In genomic region chr5:121232789-121233188, GRCm38 (mm10) we compare ENCODE assay signal across 1 mouse cellular context.
TF ChIP-seq lines count a peak whose summit lies in the region.

No protein-coding gene starts in this region.

TF ChIP-seq in ES-E14, 5 proteins besides CTCF, POLR2A, EP300 and RAD21:
- TF ChIP-seq ZNF384 (IDR thresholded peaks at IDR 0.05; ENCODE audit: low read depth, low read length) (peak; percentile 93), HCFC1 (IDR thresholded peaks at IDR 0.05; ENCODE audit: borderline replicate concordance, insufficient read depth, low read length) (no peak)
